Mouse (Mus musculus) E14TG2a.4 (cell line): Measurements from ENCODE around the gene Ano8.
"Not testable (repeated sequence)": the region's sequence is repeated elsewhere in the genome, so short reads cannot be mapped to it uniquely, and the experiment has no call there.

ENCODE experiments used
- H3K27me3 ChIP-seq: 2 replicates; pipeline ENCODE4 v1.6.1; 2014; ENCODE audit warnings: low read length, control low read depth; ENCODE audit not compliant: insufficient read depth
- H3K36me3 ChIP-seq: 2 replicates; pipeline ENCODE4 v1.6.1; 2014; ENCODE audit warnings: low read length, control low read depth; ENCODE audit not compliant: insufficient read depth
- H3K4me1 ChIP-seq: replicated peaks from 2 replicates; pipeline ENCODE4 v1.6.1; 2014; ENCODE audit warnings: low read depth, low read length, control low read depth
- H3K4me3 ChIP-seq: replicated peaks from 2 replicates; pipeline ENCODE4 v1.5.1; 2014; ENCODE audit warnings: mild to moderate bottlenecking, low read length
- H3K9me3 ChIP-seq: 2 replicates; pipeline ENCODE4 v1.6.1; 2014; ENCODE audit warnings: low read length, control low read depth
- CTCF ChIP-seq: conservative IDR thresholded peaks from 2 replicates; pipeline ENCODE4 v1.5.1; 2014; ENCODE audit warnings: low read length
- NANOG ChIP-seq: IDR thresholded peaks from 2 replicates; pipeline ENCODE4 v1.6.1; 2014; ENCODE audit warnings: borderline replicate concordance, low read length, mixed read lengths
- POU5F1 ChIP-seq: IDR thresholded peaks from 2 replicates; pipeline ENCODE4 v1.6.1; 2014; ENCODE audit warnings: low read length, borderline replicate concordance

Ano8 gene

GRCm38 (mm10) chr8:71451337-71451736 lies 34.4 kb downstream of the Ano8 start:
- peaks cover 13% of the 10 kb centered on the region for H3K4me1 ChIP-seq
- peaks cover 41% of the 10 kb centered on the region for H3K9me3 ChIP-seq
- no peak overlapping the region for H3K4me3 ChIP-seq
- TF ChIP-seq NANOG (no peak), CTCF (no peak), POU5F1 (no peak)
- no peaks in the 10 kb centered on the region for H3K36me3 ChIP-seq
- peaks cover 32% of the 10 kb centered on the region for H3K27me3 ChIP-seq

GRCm38 (mm10) chr8:71445096-71445495 lies 40.7 kb downstream of the Ano8 start:
- Histone ChIP-seq H3K4me1 (no peaks in the 10 kb centered on the region; the same call in 1 of the 2 replicates), H3K27me3 (peaks cover 4% of the 10 kb centered on the region), H3K9me3 (peaks cover 45% of the 10 kb centered on the region), H3K4me3 (no peak overlapping the region), H3K36me3 (no peaks in the 10 kb centered on the region)
- TF ChIP-seq CTCF, result no peak
- no peak for TF ChIP-seq NANOG
- TF ChIP-seq POU5F1, result no peak

- no peaks in the 10 kb centered on the region for H3K36me3 ChIP-seq
- H3K4me1 ChIP-seq, result no peaks in the 10 kb centered on the region; the same call in 1 of the 2 replicates
- H3K27me3 ChIP-seq, result peaks cover 15% of the 10 kb centered on the region
- peaks cover 8% of the 10 kb centered on the region for H3K9me3 ChIP-seq
- H3K4me3 ChIP-seq, result no peak overlapping the region
- TF ChIP-seq NANOG, result no peak
- TF ChIP-seq CTCF, result peak; percentile 53
These were observed 44.4 kb downstream of the Ano8 start for GRCm38 (mm10) chr8:71441404-71441803.

GRCm38 (mm10) chr8:71437041-71437440 lies 48.7 kb downstream of the Ano8 start:
- TF ChIP-seq CTCF (no peak), POU5F1 (no peak), NANOG (no peak)
- peaks cover 3% of the 10 kb centered on the region; the same call in 1 of the 2 replicates for H3K9me3 ChIP-seq
- no peaks in the 10 kb centered on the region for H3K36me3 ChIP-seq

GRCm38 (mm10) chr8:71432935-71433334 lies 52.8 kb downstream of the Ano8 start:
- H3K36me3 ChIP-seq, H3K4me1 ChIP-seq, H3K9me3 ChIP-seq: not testable (repeated sequence)
- Histone ChIP-seq H3K27me3 (peaks cover 24% of the 10 kb centered on the region), H3K4me3 (peak overlapping the region; percentile 35)

More at GRCm38 (mm10) chr8:71437041-71437440, 48.7 kb downstream of the Ano8 start:
- Histone ChIP-seq H3K4me1 (no peaks in the 10 kb centered on the region; the same call in 1 of the 2 replicates), H3K27me3 (peaks cover 20% of the 10 kb centered on the region), H3K4me3 (no peak overlapping the region)
